Mouse (Mus musculus) embryo, embryonic 9.5 days (tissue): Measurements from ENCODE around the gene Tex9.
"Not testable (repeated sequence)": the region's sequence is repeated elsewhere in the genome, so short reads cannot be mapped to it uniquely, and the experiment has no call there.

Experiments used
- DNase-seq: peaks from one replicate; pipeline ENCODE4 v3.0.0-alpha.2; 2017; ENCODE audit errors: extremely low spot score

The Tex9 gene

DNA sequence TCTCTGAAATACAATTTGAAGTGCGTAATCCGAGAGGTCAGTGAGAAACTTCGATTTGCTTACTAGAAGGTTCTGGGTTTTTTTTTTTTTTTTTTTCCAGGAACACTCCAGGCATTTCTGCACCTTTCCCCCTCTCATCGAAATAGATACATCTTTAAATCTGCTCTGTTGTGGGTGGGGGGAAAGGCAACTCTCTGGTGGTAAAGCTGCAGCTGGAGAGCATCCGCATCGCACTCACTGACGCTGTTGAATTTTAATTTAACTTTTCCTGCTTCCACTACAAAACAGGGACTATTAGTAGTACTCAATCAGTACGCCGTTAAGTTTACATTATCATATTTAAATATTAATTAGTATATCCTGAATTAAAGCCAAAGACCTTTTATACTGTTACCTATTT lies 53.3 kb downstream of the Tex9 start:
- DNase-seq = no peak

DNA sequence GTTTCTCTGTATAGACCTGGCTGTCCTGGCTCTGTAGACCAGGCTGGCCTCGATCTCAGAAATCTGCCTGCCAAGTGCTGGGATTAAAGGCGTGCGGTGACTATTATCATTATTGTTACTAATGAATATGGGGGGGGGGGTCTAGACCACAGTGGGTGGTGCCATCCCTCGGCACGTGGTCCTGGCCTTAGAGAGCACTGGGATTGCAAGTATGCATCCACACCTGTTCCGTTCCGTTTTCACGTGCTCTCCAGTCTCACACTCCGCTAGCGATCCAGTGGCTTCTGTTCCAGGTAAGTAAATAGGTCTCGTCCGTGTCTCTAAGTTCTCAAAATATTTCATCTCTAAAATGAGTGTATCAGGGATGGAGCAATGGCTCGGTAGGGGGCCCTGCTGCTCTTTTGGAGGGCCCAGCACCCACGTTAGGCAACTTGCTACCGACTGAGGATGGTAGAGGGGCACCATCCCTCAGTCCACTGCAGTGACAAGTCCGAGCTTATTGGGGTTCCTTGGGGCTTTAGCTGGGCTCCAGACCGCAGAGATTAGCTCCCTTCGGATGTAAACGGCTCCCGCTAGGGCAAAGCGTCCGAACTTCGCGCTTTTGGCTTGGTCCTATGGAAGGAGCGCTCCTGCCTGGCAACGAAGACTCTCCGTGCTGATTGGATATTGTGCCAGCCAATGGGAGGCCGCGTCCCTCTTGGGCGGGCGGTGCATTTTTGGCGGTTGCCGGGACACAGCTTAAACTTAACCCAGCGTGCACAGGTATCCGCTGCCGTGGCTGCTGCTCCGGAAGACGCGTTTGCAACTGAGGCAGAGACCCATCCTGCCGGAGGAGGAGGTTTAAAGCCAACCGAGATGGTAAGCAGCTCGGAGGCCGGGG lies 54.0 kb downstream of the Tex9 start, which contains the start of gene Mns1:
Gene Mns1, plus strand, starts transcription at position 190 of the 880 bp plus-strand sequence.
- DNase-seq = peak; percentile 96

DNA sequence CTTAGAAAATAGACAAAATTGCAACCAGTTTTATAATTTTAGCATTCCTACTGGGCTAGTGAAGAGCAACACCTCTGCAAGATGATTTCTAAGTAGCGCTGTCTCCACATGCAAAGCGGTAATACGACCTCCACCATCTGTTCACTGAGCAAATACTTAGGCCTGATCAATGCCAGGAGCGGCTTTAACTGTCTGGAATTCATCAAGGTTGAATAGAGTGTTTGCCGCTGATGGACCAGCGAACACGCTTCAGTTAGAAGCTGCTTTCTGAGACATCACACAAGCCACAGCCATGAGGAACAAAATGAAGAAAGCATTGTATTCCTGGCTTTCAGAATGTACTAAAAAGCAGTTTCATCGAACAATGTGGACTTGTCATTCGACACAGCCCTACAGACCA lies 57.1 kb downstream of the Tex9 start:
- no peak for DNase-seq

DNA sequence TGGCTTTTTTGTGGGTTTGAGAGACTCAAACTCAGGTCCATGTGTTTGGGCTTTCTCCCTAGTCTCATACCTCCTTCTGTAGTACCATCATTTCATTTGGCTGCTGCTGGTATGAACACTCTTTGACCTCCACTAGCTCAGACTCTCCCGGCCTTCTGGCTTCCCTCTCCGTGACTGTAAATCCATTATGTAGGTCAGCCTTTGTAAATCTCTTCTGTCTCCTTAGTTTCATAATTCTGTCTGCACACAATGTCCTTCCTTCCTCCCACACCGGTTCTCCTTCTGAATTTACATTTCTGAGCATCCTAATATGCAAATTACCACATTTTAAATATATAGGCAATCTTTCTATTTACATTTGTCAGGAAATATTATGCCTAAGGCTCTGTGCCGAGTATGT lies 64.2 kb downstream of the Tex9 start:
- no peak for DNase-seq

DNA sequence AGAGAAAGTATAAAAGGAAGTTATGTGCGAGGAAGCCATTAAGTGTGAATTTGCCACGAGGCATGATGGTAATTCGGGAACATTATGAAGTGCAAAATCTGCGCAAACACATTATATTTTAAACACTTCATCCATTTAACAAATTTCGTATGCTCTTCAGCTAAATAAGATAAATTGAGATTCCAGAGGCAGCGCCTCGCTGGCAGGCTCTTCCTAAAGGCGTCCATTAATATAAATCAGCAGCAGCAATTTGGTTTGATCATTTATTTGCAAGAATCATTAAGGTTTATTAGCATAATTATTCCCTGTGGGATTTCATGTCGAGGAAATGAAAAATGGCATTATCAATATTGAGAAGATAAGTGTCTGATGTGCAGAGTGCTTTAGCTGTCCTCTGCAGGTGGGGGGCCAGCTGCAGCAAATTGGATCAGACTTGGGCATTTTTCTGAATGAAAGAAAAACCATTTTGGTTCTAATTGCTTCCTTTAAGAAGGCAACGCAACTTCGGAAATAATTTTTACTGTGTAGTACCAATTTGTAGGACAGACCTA lies 66.6 kb downstream of the Tex9 start:
- no peak for DNase-seq

DNA sequence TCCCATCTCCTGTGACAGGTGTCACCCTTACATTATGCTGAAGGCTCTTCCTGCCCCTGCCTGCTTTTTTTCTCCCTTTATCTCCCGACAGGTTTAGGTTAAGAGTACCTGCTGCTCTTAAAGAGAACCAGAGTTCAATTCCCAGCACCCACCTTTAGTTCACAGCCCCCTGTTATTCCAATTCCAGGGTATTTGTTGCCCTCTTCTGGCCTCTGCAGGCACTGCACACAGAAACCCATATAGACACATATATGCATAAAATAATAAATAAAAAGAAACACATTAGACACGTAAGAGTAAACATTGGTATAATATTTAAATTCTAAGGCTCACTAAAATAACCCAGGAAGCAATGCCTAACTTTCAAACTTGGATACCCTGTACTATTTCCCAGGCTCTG lies 69.3 kb downstream of the Tex9 start:
- no peak for DNase-seq

DNA sequence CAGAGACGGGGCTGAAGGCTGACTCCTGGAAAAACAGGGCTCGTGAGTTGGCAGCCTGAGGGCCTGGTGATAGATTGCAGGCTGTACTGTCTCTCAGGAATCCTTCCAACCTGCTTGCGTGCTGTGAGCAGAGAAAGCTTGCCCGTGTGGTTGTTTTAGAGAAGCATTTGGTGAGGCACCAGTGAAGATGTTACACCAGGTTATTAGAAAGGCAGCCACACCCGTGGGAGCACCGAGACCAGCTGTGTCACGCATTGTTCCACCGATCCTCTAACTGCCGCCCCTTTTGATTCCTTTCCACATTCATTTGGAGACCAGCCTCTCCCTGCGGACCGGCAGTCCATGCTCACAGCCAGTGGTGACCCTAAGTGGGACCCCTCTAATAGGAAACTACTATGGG lies 69.7 kb downstream of the Tex9 start:
- DNase-seq = no peak

DNA sequence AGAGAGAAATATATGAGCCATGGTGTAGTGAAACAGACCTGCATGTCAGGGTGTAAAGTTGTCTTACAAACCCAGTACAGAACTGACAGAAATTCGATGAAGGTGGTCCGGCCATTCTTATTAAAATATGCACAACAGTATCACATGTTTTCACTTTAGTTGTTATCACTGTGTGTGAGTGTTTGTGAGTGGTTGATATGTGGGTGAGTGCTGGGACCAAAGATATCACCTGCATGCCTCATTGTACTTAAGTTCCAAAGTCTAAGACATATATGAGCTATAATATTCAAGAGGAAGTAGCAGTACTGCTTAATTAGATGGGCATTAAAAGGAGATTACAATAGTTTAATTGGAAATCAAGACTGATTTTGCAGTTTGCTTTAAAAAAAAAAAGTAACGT lies 71.5 kb downstream of the Tex9 start:
- DNase-seq = no peak

DNA sequence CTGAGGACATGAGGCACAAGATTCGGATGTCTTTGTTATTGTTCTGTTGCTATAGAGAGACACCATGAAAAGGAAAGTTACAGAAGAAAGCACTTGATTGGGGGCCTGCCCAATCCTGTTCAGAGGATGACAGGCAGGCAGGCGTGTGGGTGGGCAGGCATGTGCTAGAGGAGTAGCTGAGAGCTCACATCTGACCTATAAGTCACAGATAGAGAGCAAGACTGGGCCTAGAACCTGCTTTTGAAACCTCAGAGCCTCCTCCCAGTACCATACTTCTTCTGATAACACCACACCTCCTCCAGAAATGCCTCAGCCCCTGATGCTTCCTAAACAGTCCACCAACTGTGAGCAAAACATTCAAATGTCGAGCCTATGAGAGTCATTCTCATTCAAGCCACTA lies 73.6 kb downstream of the Tex9 start:
- no peak for DNase-seq

DNA sequence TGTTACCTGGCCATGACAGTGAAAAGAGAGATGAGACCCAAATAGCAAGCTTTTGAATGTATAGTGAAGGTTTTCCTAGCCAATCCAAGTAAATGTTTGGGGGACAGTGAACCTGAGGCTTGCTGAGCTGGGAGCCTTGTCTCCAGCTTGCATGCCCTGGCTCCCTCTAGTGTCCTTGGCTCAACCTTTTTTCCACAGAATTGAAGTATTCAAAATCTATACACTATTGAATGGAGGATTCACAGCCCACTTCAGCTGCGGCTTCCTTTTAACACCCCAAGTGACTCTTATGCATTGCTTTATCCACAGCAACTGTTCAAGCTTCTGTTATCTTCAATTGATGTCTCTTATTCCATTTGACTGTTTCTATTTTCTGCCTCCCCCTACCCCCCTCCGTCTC lies 80.3 kb downstream of the Tex9 start:
- no peak for DNase-seq

DNA sequence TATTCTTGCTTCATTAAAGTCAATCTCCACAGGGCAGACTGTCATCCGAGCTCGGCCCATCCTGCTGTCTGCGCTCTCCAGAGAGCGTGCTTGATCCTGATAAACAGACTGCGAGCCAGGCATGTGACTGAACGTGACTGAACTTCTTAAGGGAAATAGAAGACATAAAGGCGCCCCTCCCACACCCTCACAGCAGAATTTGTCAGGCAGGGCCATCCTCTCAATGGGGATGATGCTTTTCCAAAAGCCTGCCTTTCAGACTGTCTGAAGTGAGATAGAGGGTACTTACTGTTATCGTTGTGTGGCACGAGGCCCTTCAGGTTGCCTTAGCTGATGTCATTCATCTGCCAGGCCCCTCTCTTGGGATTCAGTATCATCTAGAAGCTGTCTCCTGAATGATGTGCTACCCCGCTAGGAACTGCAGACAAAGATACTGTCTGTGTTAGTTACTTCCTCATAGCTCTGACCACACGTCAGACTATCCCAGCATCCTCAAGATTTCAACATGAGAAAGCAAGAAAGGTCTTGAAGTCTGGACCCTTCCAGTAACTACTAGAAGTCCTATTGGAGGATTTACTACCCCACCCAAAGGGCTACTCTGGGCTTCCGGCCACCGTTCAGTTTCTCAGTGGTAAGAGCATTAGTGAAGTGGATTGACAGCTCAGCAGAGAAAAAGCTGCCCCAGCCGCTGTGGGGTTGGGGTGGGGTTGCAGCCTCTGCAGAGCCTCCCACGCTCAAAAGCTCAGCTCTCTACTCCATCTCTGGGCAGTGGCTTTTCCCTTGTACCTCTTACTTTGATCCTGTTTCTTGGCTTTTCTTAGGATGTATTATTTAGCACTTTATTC lies 82.4 kb downstream of the Tex9 start:
- DNase-seq = no peak

DNA sequence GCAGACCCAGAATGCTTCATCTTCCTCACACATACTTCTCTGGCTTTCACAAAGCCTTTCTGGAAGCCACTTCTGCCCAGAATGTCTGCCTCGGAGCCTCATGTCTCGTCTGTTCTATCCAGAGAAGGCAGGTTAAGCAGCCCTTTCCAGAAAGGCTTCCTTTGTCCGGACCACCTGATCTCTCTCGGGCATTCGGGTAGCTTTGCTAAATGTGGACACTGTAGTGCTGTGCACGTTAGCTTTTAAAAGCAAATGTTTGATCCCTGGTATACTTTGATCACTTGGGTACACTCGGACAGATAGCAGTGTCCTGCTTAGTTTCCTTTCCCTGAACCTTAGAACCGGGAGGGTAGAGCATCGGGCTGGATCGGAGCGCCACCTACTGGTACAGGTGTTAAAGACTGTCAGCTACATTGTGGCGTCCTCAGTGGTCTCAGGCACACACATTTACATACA lies 83.9 kb downstream of the Tex9 start:
- DNase-seq = peak; percentile 80

DNA sequence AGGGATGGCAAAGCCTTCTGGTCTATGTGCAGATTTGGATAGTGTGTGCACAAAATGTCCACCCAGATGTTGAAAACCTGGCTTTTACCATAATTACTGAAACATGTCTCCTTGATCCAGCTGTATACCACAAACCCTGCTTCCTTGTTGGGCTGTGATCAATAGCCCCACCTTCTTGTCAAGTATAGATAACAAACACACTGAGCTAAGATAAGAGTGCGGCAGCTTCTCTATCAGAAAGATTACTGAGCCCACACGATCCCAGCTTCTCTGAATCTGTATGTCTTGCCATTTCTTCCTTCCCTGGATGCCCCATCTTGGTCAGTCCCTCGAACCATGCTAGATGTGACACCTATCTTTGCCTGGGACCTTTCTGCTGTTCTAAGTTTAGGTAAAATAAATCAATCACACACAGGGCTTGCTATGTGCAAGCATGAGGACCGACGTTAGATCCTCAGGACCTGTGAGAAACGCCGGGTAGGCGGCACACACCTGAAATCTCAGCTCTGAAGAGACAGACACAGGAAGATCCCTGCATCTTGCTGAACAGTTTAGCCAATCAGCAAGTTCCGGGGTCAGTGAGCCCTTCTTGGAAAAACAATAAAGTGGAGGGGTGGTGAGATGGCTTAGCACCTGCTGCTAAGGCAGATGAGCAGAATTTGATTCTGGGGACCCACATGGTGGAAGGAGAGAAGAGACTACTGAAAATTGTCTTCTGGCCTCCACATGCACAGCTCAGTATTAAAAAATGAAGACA lies 86.0 kb downstream of the Tex9 start:
- no peak for DNase-seq

DNA sequence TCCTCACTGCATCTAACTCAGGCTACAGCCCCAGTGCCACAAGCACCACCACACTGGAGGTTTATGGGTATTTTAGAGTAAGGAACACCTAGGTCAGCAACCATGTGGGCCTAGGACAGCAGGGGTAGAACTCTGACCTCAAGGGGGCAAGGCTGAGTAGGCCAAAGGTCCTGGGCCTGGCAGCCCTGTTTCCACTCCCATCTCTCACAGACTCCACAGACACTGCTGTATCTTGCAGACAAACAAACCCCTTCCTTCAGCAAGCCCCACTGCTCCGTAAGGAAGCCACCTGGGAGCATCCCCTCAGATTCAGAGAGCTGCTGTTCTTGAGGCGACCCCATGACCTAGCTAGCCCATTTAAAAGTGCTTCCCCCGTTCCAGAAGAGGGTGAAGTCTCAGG lies 87.1 kb downstream of the Tex9 start:
- no peak for DNase-seq

DNA sequence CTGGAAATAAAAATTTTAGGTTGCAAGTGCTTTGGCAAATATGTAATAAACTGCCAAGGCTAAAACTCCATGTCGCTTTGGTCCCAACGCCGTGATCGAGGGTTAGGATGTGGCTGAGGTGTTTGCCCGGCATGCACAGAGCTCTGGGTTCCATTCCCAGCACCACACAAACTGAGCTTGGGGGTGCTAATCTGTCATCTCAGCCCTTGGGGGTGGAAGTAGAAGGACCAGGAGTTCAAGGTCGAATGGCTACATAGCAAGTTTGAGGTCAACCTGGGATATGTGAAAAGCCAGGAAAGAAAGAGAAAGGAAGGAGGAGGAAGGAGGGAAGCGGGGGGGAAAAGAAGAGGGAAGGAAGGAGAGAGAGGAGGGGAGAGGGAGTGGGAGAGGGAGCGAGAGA lies 87.6 kb downstream of the Tex9 start:
- no peak for DNase-seq

DNA sequence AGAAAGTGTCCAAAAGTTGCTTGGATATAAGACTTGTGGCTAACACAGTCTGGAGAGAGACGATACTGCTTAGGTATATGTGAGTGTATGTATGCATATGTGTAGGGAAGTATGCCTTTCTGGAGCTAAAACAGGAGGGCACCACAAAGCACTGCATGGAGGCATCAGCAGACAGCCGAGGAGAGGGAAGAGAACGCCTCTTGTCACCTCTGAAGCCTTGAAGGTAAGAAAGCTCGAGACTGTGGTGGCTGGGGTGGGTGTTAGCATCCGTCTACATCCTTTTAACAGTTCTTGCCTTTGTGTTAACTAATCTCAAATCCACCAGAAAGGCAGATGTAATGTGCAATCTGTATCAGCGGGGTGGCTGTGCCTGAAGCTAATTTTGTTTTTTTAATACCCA lies 88.6 kb downstream of the Tex9 start:
- no peak for DNase-seq

DNA sequence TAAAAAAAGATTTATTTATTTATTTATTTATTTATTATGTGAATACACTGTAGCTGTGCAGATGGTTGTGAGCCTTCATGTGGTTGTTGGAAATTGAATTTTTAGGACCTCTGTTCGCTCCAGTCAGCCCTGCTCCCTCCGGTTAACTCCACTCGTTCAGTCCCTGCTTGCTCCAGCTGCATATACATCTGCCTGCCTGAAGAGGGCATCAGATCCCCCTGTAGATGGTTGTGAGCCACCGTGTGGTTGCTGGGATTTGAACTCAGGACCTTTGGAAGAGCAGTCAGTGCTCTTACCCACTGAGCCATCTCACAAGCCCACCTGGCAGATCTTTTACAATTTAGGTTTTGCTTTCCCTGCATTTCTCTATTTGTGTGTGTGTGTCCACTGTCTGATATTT lies 90.2 kb downstream of the Tex9 start:
- not testable (repeated sequence) for DNase-seq
